Mouse (Mus musculus) forebrain, embryonic 13.5 days (tissue): ENCODE data around the gene Timp3. TPM values are rescaled to one million over a fixed set of nuclear protein-coding genes. Genes with fewer than 3 reads are reported as not detected.

ENCODE experiments used
- ATAC-seq: fragments of 200-750 bp; cut with Nextera tagmentation; 2 replicates; pipeline ENCODE4 v1.8.0; 2017
- H3K27ac ChIP-seq: fragments of 300-500 bp; sonication (generic); 2 replicates; pipeline ENCODE4 v1.5.1; 2015; ENCODE audit warnings: inconsistent platforms, mild to moderate bottlenecking, moderate library complexity
- H3K27me3 ChIP-seq: fragments of 300-500 bp; sonication (generic); 2 replicates; pipeline ENCODE4 v1.6.1; 2015; ENCODE audit warnings: mild to moderate bottlenecking, inconsistent platforms
- H3K36me3 ChIP-seq: fragments of 300-500 bp; sonication (generic); 2 replicates; pipeline ENCODE4 v1.6.1; 2015; ENCODE audit warnings: mild to moderate bottlenecking, inconsistent platforms; ENCODE audit not compliant: poor library complexity, severe bottlenecking
- H3K4me1 ChIP-seq: fragments of 300-500 bp; sonication (generic); 2 replicates; pipeline ENCODE4 v1.6.1; 2015; ENCODE audit warnings: inconsistent platforms
- H3K4me2 ChIP-seq: fragments of 300-500 bp; sonication (generic); 2 replicates; pipeline ENCODE4 v1.6.1; 2015; ENCODE audit warnings: inconsistent platforms, mild to moderate bottlenecking, moderate library complexity
- H3K4me3 ChIP-seq: fragments of 300-500 bp; sonication (generic); 2 replicates; pipeline ENCODE4 v1.5.1; 2015; ENCODE audit warnings: mild to moderate bottlenecking, inconsistent platforms
- H3K9ac ChIP-seq: fragments of 300-500 bp; sonication (generic); 2 replicates; pipeline ENCODE4 v1.6.1; 2015; ENCODE audit warnings: mild to moderate bottlenecking, inconsistent platforms
- H3K9me3 ChIP-seq: fragments of 300-500 bp; sonication (generic); replicated peaks from 2 replicates; pipeline ENCODE4 v1.6.1; 2016; ENCODE audit warnings: inconsistent platforms
- WGBS: fragments of 180-500 bp; shearing (Covaris S2); methylation state at CpG from one replicate; pipeline ENCODE4 v1.1.7; 2015; 5-methylcytosine and 5-hydroxymethylcytosine counted together
- polyA plus RNA-seq: library from polyadenylated mRNA; unstranded; fragments of >200 nt; fragmentation: Nextera tagmentation; extraction: Ambion mirVana; gene quantifications from 2 replicates; pipeline ENCODE4 v1.2.1, GENCODE M21; 2015

The Timp3 gene
- polyA plus RNA-seq, 1 experiment from 2014 or later = 13.3 TPM

- WGBS = 85% methylated on average over 3 of the region's 3 CpGs
- Histone ChIP-seq H3K4me2 (no peak overlapping the region), H3K9me3 (no peaks in the 10 kb centered on the region), H3K27ac (no peak overlapping the region; the same call in 1 of the 2 replicates), H3K27me3 (no peaks in the 10 kb centered on the region), H3K4me1 (0 out of 2 replicates have a peak, but pooled peaks cover 7% of the 10 kb centered on the region), H3K36me3 (no peaks in the 10 kb centered on the region), H3K9ac (no peak overlapping the region), H3K4me3 (no peak overlapping the region)
- ATAC-seq = no peak
These were observed 32.8 kb downstream of the Timp3 start for GRCm38 (mm10) chr10:86332942-86333341.

GRCm38 (mm10) chr10:86334581-86334980 lies 34.4 kb downstream of the Timp3 start:
- Histone ChIP-seq H3K36me3 (no peaks in the 10 kb centered on the region), H3K4me3 (no peak overlapping the region), H3K4me2 (no peak overlapping the region), H3K9ac (no peak overlapping the region), H3K27ac (no peak overlapping the region), H3K9me3 (no peaks in the 10 kb centered on the region), H3K27me3 (no peaks in the 10 kb centered on the region), H3K4me1 (peaks cover 7% of the 10 kb centered on the region; the same call in 1 of the 2 replicates)
- ATAC-seq = no peak
- WGBS = 55% methylated on average over 8 of the region's 8 CpGs

GRCm38 (mm10) chr10:86336506-86336905 lies 36.3 kb downstream of the Timp3 start:
- H3K27me3 ChIP-seq = no peaks in the 10 kb centered on the region
- no peaks in the 10 kb centered on the region for H3K9me3 ChIP-seq
- no peak for ATAC-seq
- H3K27ac ChIP-seq = no peak overlapping the region
- no peak overlapping the region for H3K4me2 ChIP-seq
- H3K4me1 ChIP-seq = peaks cover 16% of the 10 kb centered on the region
- no peak overlapping the region for H3K4me3 ChIP-seq
- no peak overlapping the region for H3K9ac ChIP-seq
- 65% methylated on average over 1 of the region's 1 CpGs for WGBS
- no peaks in the 10 kb centered on the region for H3K36me3 ChIP-seq

- Histone ChIP-seq H3K9me3 (no peaks in the 10 kb centered on the region), H3K4me2 (no peak overlapping the region), H3K4me3 (no peak overlapping the region), H3K27ac (no peak overlapping the region), H3K27me3 (no peaks in the 10 kb centered on the region), H3K4me1 (peaks cover 15% of the 10 kb centered on the region), H3K36me3 (no peaks in the 10 kb centered on the region), H3K9ac (no peak overlapping the region)
- ATAC-seq = no peak
- 27% methylated on average over 3 of the region's 3 CpGs for WGBS
These were observed 37.1 kb downstream of the Timp3 start for GRCm38 (mm10) chr10:86337239-86337638.

- 34% methylated on average over 4 of the region's 4 CpGs for WGBS
- H3K4me1 ChIP-seq = peaks cover 18% of the 10 kb centered on the region
- no peak overlapping the region for H3K4me2 ChIP-seq
- ATAC-seq = no peak
- H3K9me3 ChIP-seq = no peaks in the 10 kb centered on the region
- H3K27me3 ChIP-seq = no peaks in the 10 kb centered on the region
- no peaks in the 10 kb centered on the region for H3K36me3 ChIP-seq
- no peak overlapping the region for H3K4me3 ChIP-seq
- no peak overlapping the region for H3K27ac ChIP-seq
- no peak overlapping the region for H3K9ac ChIP-seq
These were observed 38.0 kb downstream of the Timp3 start for GRCm38 (mm10) chr10:86338121-86338715.

GRCm38 (mm10) chr10:86339121-86339520 lies 38.9 kb downstream of the Timp3 start:
- Histone ChIP-seq H3K4me3 (no peak overlapping the region), H3K27ac (no peak overlapping the region), H3K36me3 (no peaks in the 10 kb centered on the region), H3K9ac (no peak overlapping the region), H3K27me3 (no peaks in the 10 kb centered on the region), H3K4me2 (no peak overlapping the region), H3K4me1 (peaks cover 18% of the 10 kb centered on the region), H3K9me3 (no peaks in the 10 kb centered on the region)
- no peak for ATAC-seq
- 86% methylated on average over 4 of the region's 4 CpGs for WGBS

- 78% methylated on average over 2 of the region's 2 CpGs for WGBS
These were observed 39.6 kb downstream of the Timp3 start for GRCm38 (mm10) chr10:86339649-86340379.

GRCm38 (mm10) chr10:86340421-86340820 lies 40.2 kb downstream of the Timp3 start:
- WGBS = 74% methylated on average over 7 of the region's 7 CpGs
- Histone ChIP-seq H3K4me1 (peaks cover 18% of the 10 kb centered on the region), H3K4me3 (no peak overlapping the region), H3K27me3 (no peaks in the 10 kb centered on the region), H3K36me3 (no peaks in the 10 kb centered on the region), H3K27ac (no peak overlapping the region), H3K9ac (no peak overlapping the region), H3K4me2 (no peak overlapping the region), H3K9me3 (no peaks in the 10 kb centered on the region)
- ATAC-seq = no peak

More at GRCm38 (mm10) chr10:86339649-86340379, 39.6 kb downstream of the Timp3 start:
- Histone ChIP-seq H3K4me2 (no peak overlapping the region), H3K9me3 (no peaks in the 10 kb centered on the region), H3K9ac (no peak overlapping the region), H3K27me3 (no peaks in the 10 kb centered on the region), H3K4me3 (no peak overlapping the region), H3K27ac (no peak overlapping the region), H3K4me1 (peaks cover 18% of the 10 kb centered on the region), H3K36me3 (no peaks in the 10 kb centered on the region)
- no peak for ATAC-seq

- ATAC-seq = no peak
- H3K36me3 ChIP-seq = no peaks in the 10 kb centered on the region
- H3K27ac ChIP-seq = no peak overlapping the region
- WGBS = 80% methylated on average over 3 of the region's 3 CpGs
- H3K27me3 ChIP-seq = no peaks in the 10 kb centered on the region
- H3K9ac ChIP-seq = no peak overlapping the region
- H3K4me1 ChIP-seq = peaks cover 18% of the 10 kb centered on the region
- H3K9me3 ChIP-seq = no peaks in the 10 kb centered on the region
- H3K4me2 ChIP-seq = no peak overlapping the region
- no peak overlapping the region for H3K4me3 ChIP-seq
These were observed 40.9 kb downstream of the Timp3 start for GRCm38 (mm10) chr10:86340991-86341527.

GRCm38 (mm10) chr10:86341589-86341988 lies 41.4 kb downstream of the Timp3 start:
- no peaks in the 10 kb centered on the region for H3K36me3 ChIP-seq
- no peaks in the 10 kb centered on the region for H3K9me3 ChIP-seq
- H3K4me1 ChIP-seq = peaks cover 18% of the 10 kb centered on the region
- no peaks in the 10 kb centered on the region for H3K27me3 ChIP-seq
- no peak overlapping the region for H3K4me3 ChIP-seq
- H3K9ac ChIP-seq = no peak overlapping the region
- H3K4me2 ChIP-seq = no peak overlapping the region
- WGBS = 35% methylated on average over 8 of the region's 8 CpGs
- no peak overlapping the region for H3K27ac ChIP-seq
- ATAC-seq = no peak

- no peak overlapping the region for H3K9ac ChIP-seq
- no peak overlapping the region for H3K4me2 ChIP-seq
- no peak for ATAC-seq
- H3K4me3 ChIP-seq = no peak overlapping the region
- H3K4me1 ChIP-seq = peaks cover 18% of the 10 kb centered on the region
- H3K36me3 ChIP-seq = no peaks in the 10 kb centered on the region
- H3K9me3 ChIP-seq = no peaks in the 10 kb centered on the region
- WGBS = 80% methylated on average over 4 of the region's 4 CpGs
- H3K27me3 ChIP-seq = no peaks in the 10 kb centered on the region
- no peak overlapping the region for H3K27ac ChIP-seq
These were observed 42.0 kb downstream of the Timp3 start for GRCm38 (mm10) chr10:86342151-86342550.

GRCm38 (mm10) chr10:86342713-86343112 lies 42.5 kb downstream of the Timp3 start:
- no peak for ATAC-seq

More at GRCm38 (mm10) chr10:86342713-86343112, 42.5 kb downstream of the Timp3 start:
- 77% methylated on average over 7 of the region's 7 CpGs for WGBS
- Histone ChIP-seq H3K36me3 (no peaks in the 10 kb centered on the region), H3K27ac (no peak overlapping the region), H3K9me3 (no peaks in the 10 kb centered on the region), H3K4me1 (peaks cover 18% of the 10 kb centered on the region), H3K4me3 (no peak overlapping the region), H3K4me2 (no peak overlapping the region), H3K9ac (no peak overlapping the region), H3K27me3 (no peaks in the 10 kb centered on the region)
